Mouse (Mus musculus): Measurements from ENCODE around the gene Mta1. TPM values are rescaled to one million over a fixed set of nuclear protein-coding genes. Genes with fewer than 3 reads are reported as not detected.

The Mta1 gene
- total RNA-seq, 2 experiments from 2014 or later = 55.2 to 61.3 TPM

- peak; percentile 63 for DNase-seq
Measured at GRCm38 (mm10) chr12:113149341-113149740, 51.3 kb downstream of the Mta1 start.

DNA sequence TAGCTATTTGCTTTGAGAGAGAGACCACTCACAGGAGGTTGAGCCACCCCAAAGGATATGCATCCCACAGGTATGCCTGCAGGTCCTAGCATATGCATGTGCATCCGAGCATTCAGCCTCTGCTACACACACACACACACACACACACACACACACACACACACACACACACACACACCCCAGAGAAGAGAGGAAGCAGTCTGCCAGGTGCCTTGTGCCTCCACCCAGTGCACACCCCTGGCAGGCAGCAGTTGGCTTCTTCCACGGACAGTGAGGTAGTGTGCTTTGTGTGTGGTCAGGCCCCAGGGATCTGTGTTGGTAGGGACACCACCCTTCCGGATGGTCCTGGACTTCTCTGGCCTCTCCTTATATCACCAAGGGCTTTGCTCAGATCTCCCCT is 51.8 kb downstream of the Mta1 start:
- no peak for DNase-seq

- DNase-seq = no peak
Measured at GRCm38 (mm10) chr12:113150591-113150990, 52.5 kb downstream of the Mta1 start.

- DNase-seq = peak; percentile 36
Measured at GRCm38 (mm10) chr12:113151046-113151445, 53.0 kb downstream of the Mta1 start.

GRCm38 (mm10) chr12:113151661-113152271 is 53.7 kb downstream of the Mta1 start:
- DNase-seq = peak; percentile 68

DNA sequence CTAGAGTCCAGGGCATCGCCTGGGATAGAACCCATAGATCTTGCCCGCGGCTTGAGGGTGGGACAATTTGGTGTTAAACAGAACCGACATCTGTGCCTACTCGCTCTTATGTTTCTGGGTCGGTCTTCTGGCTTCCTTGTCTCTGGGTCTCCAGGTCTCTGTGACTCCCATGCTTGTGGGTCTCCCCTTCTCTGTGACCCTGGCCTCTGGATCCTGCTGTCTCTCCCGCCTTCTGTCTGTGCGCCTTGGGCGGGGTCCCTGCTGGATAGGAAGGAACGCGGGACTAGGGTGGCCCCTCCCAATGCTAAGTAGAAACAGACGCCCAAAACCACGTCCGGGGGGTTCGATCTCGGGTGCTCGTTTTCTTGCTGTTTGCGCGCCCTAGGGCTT is 54.2 kb downstream of the Mta1 start:
- peak; percentile 53 for DNase-seq

- DNase-seq = no peak
Measured at GRCm38 (mm10) chr12:113152991-113153525, 55.0 kb downstream of the Mta1 start.

- no peak for DNase-seq
Measured at GRCm38 (mm10) chr12:113153971-113154370, 55.9 kb downstream of the Mta1 start.

- DNase-seq = no peak
Measured at GRCm38 (mm10) chr12:113154747-113155075, 56.6 kb downstream of the Mta1 start.

DNA sequence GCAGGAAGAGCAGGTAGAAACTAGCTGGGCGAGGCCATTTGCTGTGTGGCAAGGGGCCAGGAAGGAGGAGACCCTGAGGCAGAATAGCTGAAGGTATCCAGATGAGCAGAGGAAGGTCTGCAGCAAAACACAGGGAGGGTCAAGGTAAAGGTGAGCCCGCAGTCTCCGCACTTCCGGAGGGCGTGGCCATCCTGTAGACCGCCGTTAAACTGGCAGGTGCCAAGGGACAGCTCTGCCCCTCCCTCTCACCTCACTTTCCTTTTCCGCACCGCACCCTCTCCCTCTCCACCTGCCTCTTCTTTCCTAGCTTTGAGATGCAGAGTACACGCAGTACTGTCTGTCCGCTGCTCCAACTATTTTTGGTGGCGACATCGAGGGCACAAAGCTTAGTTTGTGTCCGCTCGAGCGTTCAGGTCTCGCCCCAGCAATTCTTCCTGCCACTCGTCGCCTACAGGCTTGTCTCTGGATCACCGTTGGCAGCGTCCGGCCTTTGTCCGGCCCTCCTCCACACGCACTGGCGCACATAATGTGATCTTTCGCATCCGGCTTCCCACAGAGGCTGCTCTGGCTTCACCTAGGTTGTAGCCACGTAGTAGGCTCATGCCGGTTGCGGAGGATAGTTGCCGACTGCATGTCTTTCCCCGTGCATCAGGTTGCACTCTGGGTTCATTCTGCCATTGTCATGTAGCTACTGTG is 57.1 kb downstream of the Mta1 start:
- peak; percentile 67 for DNase-seq

- peak; percentile 100 for DNase-seq
Measured at GRCm38 (mm10) chr12:113155887-113156539, 57.9 kb downstream of the Mta1 start, which contains the start of gene Tedc1. Tedc1 (plus strand) TSS chr12:113156421.

DNA sequence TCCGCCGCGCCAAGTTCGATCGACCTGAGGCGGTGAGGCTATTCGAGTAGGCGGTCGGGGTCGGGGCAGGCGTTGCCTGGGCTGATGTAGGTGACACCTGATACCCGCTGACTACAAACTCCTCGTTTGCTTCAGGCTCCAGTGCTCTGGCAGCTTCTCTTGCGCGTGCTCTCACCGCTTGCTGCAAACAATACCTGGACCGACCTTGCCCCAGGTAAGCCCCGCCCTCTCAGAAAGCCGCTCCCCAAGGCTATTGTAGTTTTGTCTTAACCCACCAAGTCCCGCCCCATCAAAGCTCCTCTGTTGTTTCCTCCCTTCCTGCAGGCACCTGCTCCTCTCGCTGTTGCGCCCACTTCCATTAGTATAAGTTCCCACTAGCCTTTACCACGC is 58.5 kb downstream of the Mta1 start:
- no peak for DNase-seq

DNA sequence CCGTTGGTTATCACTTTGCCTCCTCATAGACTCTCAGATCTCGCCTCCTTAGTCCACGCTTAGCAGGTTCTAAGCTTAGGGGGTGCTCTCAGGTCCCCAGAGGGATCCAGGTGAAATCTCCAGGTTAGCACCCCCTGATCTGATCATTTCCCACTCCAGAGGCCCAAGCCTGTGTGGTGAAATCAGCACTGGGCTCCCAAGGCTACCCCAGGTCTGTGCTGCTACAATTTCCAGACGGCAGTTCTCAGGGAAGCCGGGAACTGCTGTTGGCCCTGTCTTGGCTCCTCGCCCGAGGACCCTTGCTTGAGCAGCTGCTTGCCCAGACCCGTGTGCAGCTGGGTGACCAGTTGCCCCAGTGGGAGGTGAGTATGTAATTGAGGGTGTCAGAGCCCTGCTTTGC is 58.9 kb downstream of the Mta1 start:
- DNase-seq = peak; percentile 37

- no peak for DNase-seq
Measured at GRCm38 (mm10) chr12:113157521-113157920, 59.4 kb downstream of the Mta1 start.

GRCm38 (mm10) chr12:113157971-113158370 is 59.9 kb downstream of the Mta1 start:
- no peak for DNase-seq

- DNase-seq = peak; percentile 24
Measured at GRCm38 (mm10) chr12:113163561-113164006, 65.5 kb downstream of the Mta1 start.

DNA sequence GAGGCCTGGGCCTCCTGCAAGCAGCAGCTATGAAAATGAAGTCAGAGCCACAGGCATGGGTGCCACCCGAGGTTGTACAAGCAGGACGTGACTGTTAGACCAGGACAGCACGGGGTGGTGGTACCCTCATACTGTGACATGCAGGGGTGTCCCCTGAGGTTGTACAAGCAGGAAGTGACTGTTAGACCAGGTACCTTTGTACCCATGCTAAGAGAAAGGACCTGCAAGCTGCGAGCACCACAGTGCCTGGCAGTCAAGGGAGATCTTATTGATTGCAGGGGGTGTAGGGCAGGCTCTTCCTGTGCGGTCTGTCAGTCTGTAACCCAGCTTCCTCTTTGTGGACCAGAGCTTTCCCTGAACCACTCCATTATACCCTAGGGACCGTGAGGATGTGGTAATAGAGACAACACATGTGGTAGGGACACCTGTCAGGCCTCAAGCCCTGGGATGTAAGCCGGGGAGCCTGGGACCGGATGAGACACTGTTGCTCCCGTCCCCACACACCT is 70.0 kb downstream of the Mta1 start:
- DNase-seq = no peak

DNA sequence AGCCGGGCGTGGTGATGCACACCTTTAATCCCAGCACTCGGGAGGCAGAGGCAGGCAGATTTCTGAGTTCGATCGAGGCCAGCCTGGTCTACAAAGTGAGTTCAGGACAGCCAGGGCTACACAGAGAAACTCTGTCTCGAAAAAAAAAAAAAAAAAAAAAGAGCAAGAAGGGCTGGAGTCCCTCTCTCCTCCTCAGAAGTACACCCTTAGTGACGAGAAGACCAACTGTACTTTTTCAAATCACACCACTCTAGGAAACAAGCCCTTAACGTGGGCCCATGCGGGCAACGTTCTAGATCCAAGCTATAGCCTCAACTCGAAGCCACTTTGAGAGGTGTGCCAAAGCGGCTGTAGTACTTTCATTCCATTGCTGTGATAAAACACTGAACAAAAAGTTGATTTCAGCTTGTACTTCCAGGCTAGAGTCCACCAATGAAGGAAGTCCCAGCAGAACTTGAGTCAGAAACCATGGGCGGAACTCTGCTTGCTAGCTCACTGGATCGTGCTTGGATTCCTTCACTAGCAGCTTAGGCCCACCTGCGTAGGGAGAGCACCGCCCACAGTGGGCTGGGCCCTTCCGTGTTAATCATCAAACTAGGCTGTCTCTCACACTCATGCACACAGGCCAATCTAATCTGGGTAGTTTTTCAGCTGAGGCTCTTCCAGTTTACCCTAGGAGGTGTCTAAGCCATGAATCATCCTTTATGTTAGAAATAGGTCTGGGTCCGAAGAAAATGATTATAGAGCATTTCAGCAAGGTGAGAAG is 79.1 kb downstream of the Mta1 start:
- DNase-seq = no peak

GRCm38 (mm10) chr12:113181020-113181419 is 82.9 kb downstream of the Mta1 start:
- DNase-seq = no peak

- DNase-seq = no peak
Measured at GRCm38 (mm10) chr12:113184945-113185344, 86.9 kb downstream of the Mta1 start.

DNA sequence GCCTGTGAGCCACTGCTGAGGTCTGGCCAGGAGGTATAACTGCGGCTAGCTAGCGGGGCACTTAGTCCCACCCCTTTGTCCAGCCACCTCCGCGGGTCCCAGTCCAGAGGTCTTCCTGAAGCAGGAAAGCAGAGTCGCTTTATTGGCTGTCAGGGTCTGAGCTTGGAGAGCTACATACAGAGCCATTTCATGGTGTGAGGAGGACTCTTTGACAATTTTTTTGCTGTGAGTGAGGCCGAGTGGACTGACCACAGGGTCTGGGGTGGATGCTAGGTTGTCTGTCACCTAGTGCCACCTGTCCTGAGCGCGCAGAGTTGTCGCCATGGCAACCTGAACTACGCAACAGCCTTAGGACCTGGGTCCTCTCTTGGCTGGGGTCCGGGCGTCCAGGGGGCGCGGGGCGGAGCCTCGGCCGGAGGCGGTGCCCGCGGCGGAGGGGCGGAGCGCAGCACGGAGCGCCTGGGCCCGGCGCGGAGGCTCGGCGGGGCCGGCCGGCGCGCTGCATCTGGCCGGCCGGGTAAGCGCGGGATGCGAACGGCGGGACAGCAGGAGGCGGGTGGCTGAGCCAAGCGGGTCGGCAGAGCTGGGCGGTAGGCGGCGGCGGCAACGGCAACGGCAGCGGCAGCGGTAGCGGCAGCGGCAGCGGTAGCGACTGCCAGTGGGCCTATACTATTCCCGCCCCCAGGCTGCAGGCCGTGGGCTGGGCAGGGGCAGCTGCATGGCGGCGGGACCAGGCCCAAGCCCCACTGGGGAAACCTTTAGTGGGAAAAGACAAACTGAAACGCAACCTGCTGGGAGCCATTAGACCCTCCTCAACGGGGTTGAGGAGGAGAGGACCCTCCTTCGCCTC is 87.6 kb downstream of the Mta1 start, which contains the start of gene Tmem121:
Tmem121 (plus strand) TSS at position 489 of the 850 bp plus-strand sequence.
- no peak for DNase-seq

All from heart, postnatal 4 days (tissue).